Mouse (Mus musculus): ENCODE data around the gene Mki67.
"Not testable (repeated sequence)": the region's sequence is repeated elsewhere in the genome, so short reads cannot be mapped to it uniquely, and the experiment has no call there.

Mki67 gene

DNA sequence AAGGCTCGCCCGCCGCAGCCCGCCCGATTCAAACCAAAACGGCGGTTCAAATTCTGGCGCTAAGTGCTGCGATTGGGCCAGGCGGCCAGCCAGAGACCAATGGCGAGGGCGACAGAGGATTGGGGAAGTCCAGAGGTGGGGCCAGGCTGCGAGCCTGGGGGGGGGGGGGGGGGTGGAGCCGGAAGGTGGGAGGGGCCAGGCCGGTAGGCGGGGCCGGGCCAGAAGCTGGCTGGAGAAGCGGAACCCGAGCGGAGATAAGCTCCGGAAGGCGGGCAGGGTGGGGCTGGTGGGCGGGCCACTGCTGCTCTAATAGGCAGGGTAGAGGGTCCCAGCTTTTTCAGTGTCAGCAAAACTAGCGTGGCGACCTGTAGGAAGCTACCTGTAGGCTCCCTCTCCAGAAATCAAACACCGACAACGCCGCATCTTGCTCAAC, 300 bp upstream of the Mki67 start:
- peak; percentile 99 for DNase-seq

DNA sequence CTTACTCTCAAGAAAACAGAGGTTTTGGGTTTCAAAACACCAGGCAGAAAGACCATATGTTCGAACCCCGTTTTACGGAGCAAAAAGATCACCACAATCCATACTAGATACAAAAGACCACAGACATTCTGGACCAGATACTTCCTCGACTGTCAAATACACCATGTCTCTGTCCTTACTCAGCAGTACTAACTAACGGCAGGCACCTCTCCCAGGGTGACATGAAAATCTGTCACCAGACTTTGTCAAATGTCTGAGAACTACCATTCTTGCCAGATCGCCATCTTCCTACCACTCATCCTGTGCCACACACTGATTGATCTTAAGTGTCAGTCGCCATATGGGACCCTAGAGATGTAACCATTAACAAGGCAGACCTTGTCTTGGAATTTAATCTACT, 995 bp downstream of the Mki67 start:
- DNase-seq, result peak; percentile 73

DNA sequence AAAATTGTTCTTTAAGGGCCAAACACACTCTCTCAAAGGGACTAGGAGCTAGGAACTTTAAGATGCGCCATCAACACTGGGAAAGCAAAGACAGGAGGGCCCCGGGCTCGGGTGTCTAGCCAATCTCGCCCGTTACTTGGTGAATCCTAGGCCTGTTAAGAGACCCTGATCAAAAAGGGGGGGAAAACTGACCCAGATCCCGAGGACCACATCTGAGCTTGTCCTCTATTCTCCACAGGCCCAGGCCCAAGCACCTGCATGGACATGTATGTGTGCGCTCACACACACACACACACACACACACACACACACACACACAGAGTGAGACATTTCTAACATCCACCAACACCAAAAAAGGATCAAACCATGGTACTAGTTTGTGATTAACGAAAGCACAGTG, 2.8 kb downstream of the Mki67 start:
- peak; percentile 78 for DNase-seq

DNA sequence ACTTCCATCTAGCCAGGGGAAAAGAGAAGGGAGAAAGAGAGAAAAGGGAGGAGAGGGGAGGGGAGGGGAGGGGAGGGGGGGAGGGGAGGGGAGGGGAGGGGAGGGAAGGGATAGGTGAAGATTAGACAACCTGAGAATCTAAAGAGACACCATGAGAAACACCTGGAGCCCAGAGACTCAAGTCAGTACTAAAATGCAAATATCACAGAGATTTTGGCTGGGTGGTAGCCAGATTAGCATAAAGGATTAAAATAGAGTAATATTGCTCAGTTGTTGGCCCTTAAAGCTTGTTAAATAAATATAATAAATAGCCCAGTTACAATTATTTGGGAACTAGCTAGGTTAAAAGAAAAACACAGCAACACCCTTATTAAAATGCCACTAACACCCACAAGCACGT, 3.6 kb downstream of the Mki67 start:
- DNase-seq, result no peak

DNA sequence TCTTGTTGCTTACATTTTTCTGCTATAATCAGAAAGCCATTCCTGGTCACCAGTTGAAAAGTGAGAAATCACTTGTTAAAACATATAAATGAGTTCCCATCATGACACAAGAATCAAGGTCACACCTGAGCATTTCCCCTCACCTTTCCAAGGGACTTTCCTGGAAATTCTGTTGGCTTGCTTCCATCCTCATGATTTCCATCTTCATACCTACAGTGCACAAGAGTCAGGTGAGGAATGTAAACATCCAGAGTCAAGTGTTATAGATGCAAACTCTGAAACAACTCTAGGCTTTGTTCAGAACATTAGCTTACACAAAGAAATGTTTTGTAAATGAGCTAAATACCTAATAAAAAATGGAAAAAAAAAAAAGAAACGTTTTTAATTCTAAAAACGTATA, 5.5 kb downstream of the Mki67 start:
- DNase-seq, result no peak

DNA sequence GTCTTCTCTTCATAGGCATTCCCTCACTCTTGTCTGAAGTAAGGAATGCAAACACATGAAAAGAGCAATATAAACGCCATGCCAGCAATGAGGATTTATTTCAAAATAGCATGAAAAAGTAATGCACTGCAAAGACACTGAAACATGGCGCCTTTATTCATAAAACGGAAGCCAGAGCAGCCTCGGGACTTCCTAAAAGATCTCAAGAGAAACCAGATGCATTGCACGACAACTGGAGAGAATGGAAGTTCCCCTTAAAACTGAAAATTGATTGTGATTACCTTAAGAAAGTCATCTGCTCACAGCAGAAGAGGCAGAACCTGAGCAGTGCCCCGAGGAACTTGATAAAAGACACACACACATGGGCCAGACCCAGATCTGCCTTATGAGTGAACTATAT, 10.4 kb downstream of the Mki67 start:
- peak; percentile 77 for DNase-seq

DNA sequence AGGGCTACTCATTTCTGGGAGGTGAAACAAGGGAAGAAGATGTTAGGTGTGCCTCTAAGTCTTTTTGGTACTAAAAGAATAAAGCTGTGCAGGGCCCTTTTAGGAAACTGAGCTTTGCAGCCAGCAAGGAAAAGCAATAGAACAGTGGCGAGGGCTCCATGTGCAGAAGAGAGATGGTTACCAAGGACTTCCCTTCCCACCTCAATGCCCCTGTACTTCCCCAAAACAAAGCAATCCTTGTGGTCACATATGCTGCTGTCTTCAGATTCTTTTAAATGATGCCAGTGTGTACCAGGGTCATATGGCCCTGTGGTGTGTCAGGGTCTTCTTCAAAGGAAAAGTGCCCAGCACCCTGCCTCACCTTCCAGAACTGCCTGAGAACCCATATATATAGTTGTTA, 11.1 kb downstream of the Mki67 start:
- DNase-seq, result peak; percentile 71

DNA sequence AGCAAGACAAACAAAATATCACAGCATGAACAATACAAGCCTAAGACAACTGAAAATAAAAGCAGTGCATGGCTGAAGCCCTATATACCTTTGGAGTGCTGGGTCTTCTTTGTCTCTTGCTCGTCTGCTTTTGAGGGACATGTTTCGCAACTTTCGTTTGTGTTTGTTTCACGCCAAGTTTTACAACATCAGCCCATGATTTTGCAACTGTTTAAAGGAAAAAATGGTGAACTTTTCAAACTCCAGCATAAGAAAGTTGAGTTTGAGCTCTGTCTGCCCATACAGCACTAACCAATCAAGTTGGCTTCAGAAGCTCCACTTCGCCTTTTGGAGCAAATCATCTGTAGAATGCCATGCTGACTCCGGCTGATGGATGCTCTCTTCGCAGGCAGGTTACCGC, 11.9 kb downstream of the Mki67 start:
- no peak for DNase-seq

DNA sequence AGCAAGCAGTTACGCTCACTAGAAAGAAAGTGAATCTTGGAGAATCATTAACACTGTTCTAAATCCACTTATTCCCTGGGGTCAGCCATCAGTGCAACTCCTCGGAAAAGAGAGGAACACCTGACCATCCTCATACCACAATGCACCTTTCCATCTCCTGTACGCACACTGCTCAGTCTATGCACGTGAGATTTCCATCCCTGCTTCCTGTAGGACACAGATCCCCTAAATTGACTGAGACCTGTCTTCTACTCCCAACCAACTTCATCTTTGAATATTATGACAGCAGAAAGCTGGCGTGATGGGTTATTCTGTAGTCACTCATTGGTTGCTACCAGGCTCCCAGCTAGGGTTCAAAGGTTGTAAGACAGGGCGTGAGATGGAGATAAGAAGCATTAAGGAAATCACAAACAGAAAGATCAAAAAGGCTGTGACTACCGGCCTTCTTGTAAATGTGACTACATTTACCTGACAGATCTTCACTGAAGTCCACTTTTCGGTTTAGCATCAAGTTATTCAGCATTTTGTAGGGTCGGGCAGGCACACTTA, 12.5 kb downstream of the Mki67 start:
- DNase-seq, result peak; percentile 11

DNA sequence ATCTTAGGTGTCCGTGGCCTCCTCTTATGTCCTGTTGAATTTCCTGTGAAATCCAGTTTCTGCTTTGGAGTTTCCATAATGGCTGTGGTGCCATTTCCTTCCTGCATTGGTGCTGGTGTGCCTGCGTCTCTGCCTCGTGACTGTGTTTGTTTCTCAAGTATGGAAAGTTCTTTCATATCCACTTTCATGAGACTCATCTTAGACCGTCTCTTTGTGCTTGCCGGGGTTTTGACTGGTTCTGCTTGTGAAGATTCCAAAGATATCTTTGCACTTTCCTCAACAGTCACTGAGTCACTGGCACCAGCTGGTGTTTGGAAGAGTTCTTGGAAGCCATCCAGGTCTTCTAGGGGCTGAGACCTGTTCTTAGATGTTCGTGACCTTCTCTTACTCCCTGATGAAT, 16.8 kb downstream of the Mki67 start:
- peak; percentile 90 for DNase-seq

DNA sequence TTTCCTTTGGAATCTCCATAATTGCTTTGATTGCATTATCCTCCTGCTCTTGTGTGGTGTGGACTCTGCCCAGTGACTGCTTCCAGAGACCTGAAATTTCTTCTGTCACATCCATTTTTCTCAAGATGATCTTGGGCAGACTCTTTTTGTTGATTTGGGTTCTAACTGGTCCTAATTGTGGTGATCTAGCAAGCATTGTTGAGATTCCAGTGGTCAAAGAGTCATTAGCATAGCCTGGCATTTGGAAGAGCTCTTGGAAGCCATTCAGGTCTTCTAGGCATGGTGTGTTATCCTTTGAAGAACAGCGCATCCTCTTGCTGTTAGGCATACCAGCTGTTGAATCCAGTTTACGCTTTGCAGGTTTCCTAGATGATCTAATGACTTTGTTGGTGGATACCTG, 17.8 kb downstream of the Mki67 start:
- peak; percentile 31 for DNase-seq

DNA sequence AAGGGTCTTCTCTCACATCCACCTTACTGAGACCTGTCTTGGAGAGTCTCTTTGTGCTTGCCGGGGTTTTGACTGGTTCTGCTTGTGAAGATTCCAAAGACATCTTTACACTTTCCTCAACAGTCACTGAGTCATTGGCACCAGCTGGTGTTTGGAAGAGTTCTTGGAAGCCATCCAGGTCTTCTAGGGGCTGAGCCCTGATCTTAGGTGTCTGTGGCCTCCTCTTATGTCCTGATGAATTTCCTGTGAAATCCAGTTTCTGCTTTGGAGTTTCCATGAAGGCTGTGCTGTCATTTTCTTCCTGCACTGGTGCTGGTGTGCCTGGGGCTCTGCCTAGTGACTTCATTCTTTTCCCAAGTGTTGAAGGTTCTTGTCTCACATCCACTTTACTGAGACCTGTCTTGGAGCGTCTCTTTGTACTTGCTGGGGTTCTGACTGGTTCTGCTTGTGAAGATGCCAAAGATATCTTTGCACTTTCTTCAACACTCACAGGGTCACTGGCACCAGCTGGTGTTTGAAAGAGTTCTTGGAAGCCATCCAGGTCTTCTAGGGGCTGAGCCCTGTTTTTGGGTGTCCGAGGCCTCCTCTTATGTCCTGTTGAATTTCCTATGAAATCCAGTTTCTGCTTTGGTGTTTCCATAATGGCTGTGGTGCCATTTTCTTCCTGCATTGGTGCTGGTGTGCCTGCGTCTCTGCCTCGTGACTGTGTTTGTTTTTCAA, 19.0 kb downstream of the Mki67 start:
- DNase-seq, result peak; percentile 61

DNA sequence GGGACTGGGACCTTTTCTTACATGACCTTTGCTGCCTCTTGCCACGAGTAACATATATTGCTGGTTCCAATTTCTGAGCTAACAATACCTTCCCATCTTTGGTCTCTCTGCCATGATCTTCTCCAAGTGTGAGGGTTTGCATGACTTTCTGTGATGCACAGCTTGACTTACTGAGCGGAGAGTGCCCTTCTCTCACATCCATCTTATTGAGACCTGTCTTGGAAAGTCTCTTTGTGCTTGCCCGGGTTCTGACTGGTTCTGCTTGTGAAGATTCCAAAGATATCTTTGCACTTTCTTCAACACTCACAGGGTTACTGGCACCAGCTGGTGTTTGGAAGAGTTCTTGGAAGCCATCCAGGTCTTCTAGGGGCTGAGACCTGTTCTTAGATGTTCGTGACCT, 20.0 kb downstream of the Mki67 start:
- DNase-seq, result peak; percentile 13

DNA sequence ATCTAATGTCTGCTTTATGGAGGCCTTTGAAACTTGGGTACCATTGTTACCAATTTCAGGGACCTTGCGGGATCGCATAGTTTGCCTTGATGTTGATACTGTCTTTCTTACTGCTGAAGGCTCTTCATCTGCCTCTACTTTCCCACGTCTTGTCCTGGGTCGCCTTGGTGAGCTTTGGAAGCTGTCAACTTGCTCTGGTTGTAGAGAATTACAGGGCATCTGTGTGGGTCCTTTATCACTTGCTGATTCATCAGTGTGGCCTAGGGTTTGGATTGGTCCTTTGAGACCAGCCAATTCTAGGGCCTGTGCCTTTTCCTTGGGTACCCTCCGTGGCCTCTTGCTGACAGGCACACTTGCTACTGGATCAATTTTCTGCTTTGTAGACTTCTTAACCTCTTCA, 21.4 kb downstream of the Mki67 start:
- peak; percentile 64 for DNase-seq

DNA sequence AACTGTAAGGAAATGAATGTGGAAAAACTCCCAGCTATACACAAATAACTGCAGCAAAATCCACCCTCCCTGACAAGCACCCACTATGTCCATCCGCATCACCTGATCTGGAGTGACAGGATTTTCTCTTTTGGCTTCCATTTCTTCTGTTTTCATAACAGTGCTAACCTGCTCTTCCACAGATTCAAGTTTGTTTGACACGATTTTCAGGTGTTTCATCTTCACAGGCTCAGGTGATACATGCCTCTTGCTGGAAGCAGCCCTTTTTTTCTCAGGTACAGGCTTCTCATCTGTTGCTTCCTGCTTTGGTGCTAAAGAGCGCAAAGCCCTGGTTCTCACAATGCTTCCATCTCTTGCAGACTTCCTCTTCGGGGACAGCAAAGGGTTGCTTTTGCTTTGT, 22.0 kb downstream of the Mki67 start:
- DNase-seq, result peak; percentile 53

DNA sequence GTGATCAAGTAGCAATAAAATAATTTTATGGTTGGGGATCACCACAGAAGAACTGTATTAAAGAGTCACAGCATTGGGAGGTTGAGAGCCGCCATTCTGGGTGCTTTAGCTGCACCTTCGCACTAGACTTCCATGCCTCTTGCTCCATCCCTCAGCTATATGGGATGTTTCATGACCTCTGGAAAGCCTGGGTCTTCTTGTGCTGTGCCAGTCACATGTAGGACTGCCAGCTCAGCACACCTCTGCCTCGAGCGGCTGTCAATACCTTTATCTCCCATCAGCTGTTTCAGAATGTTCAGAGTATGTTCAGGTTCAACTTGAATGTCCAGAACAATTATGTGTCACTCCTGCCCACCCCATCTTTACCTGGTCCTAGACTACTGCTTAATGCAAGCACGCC, 24.2 kb downstream of the Mki67 start:
- peak; percentile 66 for DNase-seq

DNA sequence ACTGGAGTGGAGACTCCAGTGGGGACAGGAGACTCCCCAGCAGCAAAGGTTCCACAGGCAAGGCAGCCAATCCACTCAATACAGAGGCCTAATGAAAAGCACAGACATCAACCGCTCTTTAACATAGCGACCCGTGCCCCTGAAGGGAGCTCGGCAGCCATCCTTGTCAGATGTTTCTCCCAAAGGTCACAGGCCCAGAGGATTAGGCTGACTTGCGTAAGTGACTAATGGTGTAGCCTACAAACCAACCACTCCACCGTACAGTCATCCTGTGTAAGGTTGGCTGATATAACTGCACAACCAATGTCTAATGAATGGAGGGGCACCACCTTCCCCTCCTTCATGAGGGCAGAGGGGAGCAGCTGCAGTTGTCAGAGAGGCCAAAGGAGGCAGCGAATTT, 26.8 kb downstream of the Mki67 start:
- peak; percentile 82 for DNase-seq

DNA sequence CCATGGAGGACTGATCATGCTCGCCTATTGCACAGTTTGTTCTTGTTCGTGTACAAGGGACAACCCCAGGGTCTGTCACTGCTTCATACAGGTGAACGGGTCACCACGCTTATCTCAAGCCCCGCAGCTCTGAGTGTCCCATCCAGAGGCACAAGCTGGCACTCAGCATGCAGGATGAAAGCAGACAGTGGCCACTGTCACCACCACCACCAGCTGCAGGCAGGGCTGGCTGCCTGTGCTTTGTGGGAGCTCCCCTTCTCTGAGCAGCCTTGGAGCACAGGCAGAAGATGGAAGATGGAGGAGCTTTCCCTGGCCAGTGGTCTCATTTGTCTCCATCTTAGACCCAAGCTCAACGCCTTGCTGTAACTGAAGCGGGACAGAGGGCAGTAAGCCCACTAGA, 31.2 kb downstream of the Mki67 start:
- DNase-seq, result no peak

DNA sequence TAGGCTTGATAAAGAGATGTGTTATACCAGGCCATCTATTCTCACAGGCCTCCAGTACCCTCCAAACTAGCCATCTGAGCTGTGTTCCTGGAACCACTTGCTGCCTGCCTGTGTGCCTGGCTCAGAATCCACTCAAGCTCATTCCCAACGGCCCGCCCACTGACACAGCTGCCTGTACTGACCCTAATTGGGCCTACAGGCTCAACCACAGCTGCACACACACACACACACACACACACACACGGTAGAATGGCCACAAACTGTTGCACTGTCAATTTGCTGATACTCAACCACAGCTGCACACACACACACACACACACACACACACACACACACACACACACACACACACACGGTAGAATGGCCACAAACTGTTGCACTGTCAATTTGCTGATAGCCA, 32.1 kb downstream of the Mki67 start:
- DNase-seq, result not testable (repeated sequence)

DNA sequence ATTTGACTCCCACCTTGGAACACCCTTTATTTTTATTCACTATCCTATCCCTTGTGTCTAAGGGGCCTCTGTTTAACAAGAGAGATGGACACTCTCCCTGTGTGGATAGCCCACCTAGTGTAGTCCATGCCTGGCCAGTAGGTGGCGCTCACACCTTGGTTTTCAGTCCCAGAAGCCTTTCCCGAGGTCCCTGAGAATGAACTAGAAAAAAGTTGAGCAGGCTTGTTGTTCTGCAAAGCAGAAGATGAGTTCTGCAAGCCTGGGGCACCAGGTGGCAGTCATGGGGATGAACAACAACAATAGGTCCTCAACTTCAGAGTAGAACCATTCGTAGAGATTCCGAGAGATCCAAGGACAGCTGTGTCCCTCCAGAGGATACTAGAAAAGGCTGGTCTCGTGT, 35.8 kb downstream of the Mki67 start:
- DNase-seq, result no peak

DNA sequence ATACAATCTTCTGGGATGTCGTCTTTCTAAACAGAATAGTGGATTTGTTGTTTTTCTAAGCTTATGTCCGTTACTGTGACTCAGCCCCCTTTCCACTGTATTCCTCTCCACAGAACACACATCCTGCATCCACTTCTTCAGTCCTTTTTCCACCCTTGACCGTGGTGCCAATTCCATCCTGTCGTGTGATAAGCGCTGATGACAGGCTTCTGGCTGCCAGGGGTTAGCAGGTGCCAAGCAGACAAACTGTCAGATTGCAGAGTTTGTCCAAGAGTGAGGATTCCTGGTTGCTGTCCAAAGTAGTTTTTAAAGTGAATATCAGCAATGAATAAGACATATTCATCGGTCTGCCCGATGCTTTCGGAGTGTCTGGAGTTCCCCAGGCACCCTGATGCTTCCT, 39.4 kb downstream of the Mki67 start:
- peak; percentile 95 for DNase-seq

DNA sequence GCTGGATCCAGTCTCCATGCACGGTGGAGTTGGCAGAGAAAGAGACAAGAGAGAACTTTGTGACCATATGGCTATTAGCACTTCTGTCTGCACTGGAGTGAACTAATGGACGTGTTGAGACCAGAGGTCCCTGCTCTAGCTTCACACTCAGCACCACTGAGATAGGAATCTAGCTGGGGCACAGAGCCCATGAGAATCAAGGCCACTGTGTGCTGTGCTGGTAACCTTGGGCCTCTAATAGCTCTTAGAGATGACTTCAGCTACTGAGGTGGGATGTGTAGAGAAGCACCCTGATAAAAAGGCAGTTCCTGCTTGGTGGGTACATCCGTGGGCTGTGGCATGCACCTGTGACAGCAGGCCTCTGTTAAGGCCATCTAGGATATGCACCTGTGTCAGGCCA, 42.6 kb downstream of the Mki67 start:
- no peak for DNase-seq

DNA sequence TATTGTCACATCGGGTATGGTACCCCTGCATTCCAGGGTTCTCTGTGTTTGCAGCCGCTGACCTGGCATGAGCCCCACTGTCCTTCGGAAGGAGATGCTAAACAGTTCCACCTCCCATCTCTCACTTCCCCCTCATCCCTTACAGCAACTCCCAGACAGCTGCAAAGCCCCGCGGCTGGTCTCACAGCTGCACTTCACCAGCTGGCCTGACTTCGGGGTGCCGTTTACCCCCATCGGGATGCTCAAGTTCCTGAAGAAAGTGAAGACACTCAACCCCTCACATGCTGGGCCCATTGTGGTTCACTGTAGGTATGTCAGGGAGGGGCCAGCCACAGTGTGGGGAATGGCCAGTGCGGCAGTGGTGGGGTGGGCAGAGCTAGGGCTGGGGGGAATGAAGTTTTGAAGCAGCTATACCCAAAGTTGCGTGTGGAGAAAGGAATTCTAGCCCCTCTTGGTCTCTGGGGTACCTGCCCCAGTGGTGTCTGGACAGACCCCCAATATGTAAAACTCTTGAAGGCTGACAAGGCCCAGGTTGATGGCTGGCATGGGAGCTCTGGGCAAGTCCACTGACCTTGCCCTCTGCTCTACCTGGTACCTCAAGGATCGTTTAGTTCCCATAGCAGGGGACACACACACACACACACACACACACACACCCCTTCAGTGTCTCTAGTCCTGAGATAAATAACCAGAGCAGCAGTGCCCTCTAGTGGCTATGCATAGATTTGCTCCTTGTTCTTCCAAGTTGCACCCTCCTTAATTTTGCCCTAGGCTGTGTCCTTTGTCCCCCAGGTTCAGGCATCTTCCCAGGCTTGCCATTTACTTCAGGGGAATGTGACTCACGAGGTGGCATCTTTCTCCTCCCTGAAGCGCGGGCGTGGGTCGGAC, 47.1 kb downstream of the Mki67 start:
- DNase-seq, result peak; percentile 95

DNA sequence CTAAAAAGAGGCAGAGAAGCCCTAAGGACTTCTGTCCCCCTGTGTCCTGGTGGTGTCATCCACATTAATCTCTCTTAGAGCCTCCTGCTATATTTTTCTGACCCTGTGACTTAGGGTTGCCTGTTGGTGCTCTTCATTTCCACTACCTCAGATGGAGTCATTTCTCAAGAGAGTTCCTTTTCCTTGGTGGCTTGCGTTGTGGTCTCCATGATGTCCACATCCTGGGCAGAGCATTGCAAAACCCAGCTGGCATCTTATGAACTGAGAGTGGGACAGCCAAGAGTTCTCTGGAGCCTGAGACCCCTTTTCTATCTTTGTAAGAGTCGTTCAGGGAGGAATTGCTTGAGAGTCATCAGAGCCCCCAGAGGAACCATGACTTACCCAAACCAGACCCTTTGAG, 49.8 kb downstream of the Mki67 start:
- no peak for DNase-seq
